Mouse (Mus musculus): ENCODE data around the gene 4930502E18Rik.
A peak's percentile ranks its signal among the peaks of the same experiment; 100 is the strongest.
"Not testable (repeated sequence)": the region's sequence is repeated elsewhere in the genome, so short reads cannot be mapped to it uniquely, and the experiment has no call there.

- not testable (repeated sequence) for TF ChIP-seq POLR2A (IDR thresholded peaks at IDR 0.05; ENCODE audit: borderline replicate concordance, insufficient read depth, low read length)
- TF ChIP-seq CTCF (IDR thresholded peaks at IDR 0.05; ENCODE audit: borderline replicate concordance, insufficient read depth, low read depth, low read length) = 0 out of 2 replicates have a peak, but pooled peaks have one; percentile 12
Observed at GRCm38 (mm10) chrX:53676943-53677342, 47.7 kb upstream of the 4930502E18Rik start.
